Mouse (Mus musculus) hindbrain, embryonic 12.5 days (tissue): Measurements from ENCODE around the gene Frmpd4. TPM values are rescaled to one million over a fixed set of nuclear protein-coding genes. Genes with fewer than 3 reads are reported as not detected.

Experiments used
- ATAC-seq: fragments of 200-750 bp; cut with Nextera tagmentation; 2 replicates; pipeline ENCODE4 v1.8.0; 2017; ENCODE audit warnings: moderate TSS enrichment; ENCODE audit not compliant: low FRiP score
- H3K27ac ChIP-seq: fragments of 300-500 bp; sonication (generic); 2 replicates; pipeline ENCODE4 v1.5.1; 2016; ENCODE audit warnings: mild to moderate bottlenecking
- H3K27me3 ChIP-seq: fragments of 300-500 bp; sonication (generic); 2 replicates; pipeline ENCODE4 v1.6.1; 2016; ENCODE audit warnings: mild to moderate bottlenecking
- H3K36me3 ChIP-seq: fragments of 300-500 bp; sonication (generic); 2 replicates; pipeline ENCODE4 v1.6.1; 2016; ENCODE audit warnings: mild to moderate bottlenecking
- H3K4me1 ChIP-seq: fragments of 300-500 bp; sonication (generic); 2 replicates; pipeline ENCODE4 v1.6.1; 2016
- H3K4me2 ChIP-seq: fragments of 300-500 bp; sonication (generic); replicated peaks from 2 replicates; pipeline ENCODE4 v1.6.1; 2016; ENCODE audit warnings: mild to moderate bottlenecking
- H3K4me3 ChIP-seq: fragments of 300-500 bp; sonication (generic); 2 replicates; pipeline ENCODE4 v1.5.1; 2016; ENCODE audit warnings: mild to moderate bottlenecking
- H3K9ac ChIP-seq: fragments of 300-500 bp; sonication (generic); 2 replicates; pipeline ENCODE4 v1.6.1; 2016; ENCODE audit warnings: mild to moderate bottlenecking, moderate library complexity
- H3K9me3 ChIP-seq: fragments of 300-500 bp; sonication (generic); replicated peaks from 2 replicates; pipeline ENCODE4 v1.6.1; 2016; ENCODE audit warnings: mild to moderate bottlenecking
- WGBS: fragments of 180-500 bp; shearing (Covaris S2); methylation state at CpG from one replicate; pipeline ENCODE4 v1.1.7; 2016; 5-methylcytosine and 5-hydroxymethylcytosine counted together
- polyA plus RNA-seq: library from polyadenylated mRNA; unstranded; fragments of >200 nt; fragmentation: Nextera tagmentation; extraction: Ambion mirVana; gene quantifications from 2 replicates; pipeline ENCODE4 v1.2.1, GENCODE M21; 2016

The Frmpd4 gene
- polyA plus RNA-seq, 1 experiment from 2014 or later: 0.54 TPM

DNA sequence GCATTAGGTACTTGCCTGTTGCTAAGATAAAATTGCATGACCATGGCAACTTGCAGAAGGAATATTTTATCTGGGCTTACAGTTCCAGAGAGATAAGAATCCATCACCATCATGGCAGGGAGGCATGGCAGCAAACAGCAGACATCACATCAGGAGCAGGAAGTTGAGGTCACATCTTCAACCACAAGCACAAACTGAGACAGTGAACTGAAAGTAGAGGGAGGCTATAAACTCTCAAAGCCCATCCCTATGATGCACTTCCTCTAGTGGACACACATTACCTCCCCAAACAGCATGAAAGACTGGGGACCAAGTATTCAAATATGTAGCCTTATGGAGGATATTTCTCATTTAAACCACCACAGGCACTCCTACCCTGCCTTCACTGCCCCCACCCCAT is 238.8 kb downstream of the Frmpd4 start:
- no peak overlapping the region for H3K4me3 ChIP-seq
- no peak overlapping the region for H3K9ac ChIP-seq
- H3K4me1 ChIP-seq: no peaks in the 10 kb centered on the region
- H3K27me3 ChIP-seq: peaks cover 23% of the 10 kb centered on the region
- H3K4me2 ChIP-seq: no peak overlapping the region
- H3K9me3 ChIP-seq: no peaks in the 10 kb centered on the region
- H3K27ac ChIP-seq: no peak overlapping the region
- ATAC-seq: no peak
- no peaks in the 10 kb centered on the region for H3K36me3 ChIP-seq

DNA sequence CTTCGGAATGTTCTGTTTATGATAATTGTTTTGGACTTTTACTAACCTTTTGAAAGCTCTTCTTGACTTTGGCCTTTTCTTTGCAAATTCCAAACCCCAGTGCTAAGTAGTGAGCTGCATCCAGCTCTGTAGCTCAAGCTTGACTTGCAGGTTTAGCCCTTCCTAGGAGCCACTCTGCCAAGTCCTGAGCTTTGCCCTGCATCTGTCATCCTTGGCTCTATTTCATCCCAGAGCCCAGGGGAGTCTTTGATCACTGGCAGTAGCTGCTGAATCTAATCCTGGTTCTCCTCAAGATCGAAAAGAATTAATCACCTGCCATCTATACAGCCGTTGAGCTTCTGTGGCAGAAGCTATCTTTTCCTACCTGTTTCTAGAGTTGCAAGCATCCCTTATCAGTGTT is 251.9 kb downstream of the Frmpd4 start:
- Histone ChIP-seq H3K4me3 (no peak overlapping the region), H3K4me2 (no peak overlapping the region), H3K4me1 (no peaks in the 10 kb centered on the region), H3K9me3 (no peaks in the 10 kb centered on the region), H3K27me3 (peaks cover 11% of the 10 kb centered on the region), H3K27ac (no peak overlapping the region), H3K9ac (no peak overlapping the region), H3K36me3 (no peaks in the 10 kb centered on the region)
- WGBS: 94% methylated on average over 3 of the region's 3 CpGs
- ATAC-seq: no peak

DNA sequence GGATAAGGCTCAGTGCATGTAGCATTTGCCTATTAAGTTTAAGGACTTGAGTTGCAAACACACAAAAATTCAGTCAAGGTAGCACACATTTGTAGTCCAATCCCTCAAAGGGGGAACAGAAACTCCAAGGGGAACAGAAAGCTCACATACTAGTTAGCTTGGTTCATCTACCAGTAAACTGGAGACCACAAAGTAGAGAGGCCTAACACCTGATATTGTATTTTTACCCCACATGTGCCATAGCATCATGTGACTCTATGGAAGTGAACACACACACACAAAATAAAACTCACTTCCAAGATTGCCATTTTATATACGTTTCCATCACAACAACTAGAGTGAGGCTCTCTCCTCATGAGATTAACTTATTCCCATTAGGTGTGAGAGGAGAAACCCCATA is 264.9 kb downstream of the Frmpd4 start:
- Histone ChIP-seq H3K36me3 (no peaks in the 10 kb centered on the region), H3K9ac (no peak overlapping the region), H3K27me3 (peaks cover 14% of the 10 kb centered on the region), H3K27ac (no peak overlapping the region), H3K9me3 (no peaks in the 10 kb centered on the region), H3K4me1 (no peaks in the 10 kb centered on the region), H3K4me2 (no peak overlapping the region), H3K4me3 (no peak overlapping the region)
- ATAC-seq: no peak
- WGBS: 84% methylated on average over 1 of the region's 1 CpGs

DNA sequence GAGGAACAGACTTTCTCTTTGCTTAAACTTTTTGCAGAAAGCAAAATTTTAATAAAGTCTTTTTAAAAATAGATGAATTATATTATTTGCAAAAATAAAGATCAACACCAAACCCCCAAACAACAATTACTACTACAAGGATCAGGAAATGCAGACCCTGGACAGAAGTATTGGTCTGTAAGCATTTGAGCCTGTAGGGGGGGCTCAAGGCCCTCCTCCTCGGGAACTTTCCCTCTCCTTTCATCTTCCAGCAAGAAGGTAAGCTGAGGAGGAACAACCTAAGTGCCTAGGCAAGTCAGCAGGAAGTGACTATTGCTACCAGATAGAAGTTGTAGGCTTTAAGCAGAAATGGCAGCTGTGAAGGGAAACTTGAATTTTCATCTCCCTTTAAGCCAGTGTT is 266.9 kb downstream of the Frmpd4 start:
- H3K36me3 ChIP-seq: no peaks in the 10 kb centered on the region
- no peaks in the 10 kb centered on the region for H3K9me3 ChIP-seq
- no peaks in the 10 kb centered on the region for H3K4me1 ChIP-seq
- H3K4me3 ChIP-seq: no peak overlapping the region
- WGBS: 10% methylated on average over 1 of the region's 1 CpGs
- peaks cover 18% of the 10 kb centered on the region for H3K27me3 ChIP-seq
- no peak overlapping the region for H3K4me2 ChIP-seq
- ATAC-seq: no peak
- no peak overlapping the region for H3K9ac ChIP-seq
- H3K27ac ChIP-seq: no peak overlapping the region

DNA sequence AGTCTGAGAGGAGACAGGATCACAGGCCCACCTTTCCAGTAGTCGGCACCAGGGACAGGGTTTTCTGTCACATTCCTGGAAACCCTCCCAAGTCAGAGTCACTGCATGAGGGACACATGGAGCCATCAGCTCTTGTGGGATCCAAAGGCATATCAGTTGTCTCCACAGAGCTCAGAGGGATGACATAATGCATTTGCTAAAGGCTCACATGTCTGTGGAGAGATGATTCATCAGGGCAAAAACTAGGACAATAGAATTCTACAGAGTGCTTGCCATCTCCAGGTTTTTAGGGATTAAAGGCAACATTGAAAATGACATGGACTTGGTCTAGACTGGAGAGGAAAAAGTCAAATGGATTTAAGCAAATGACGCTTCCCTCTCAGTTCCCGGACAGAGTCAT is 284.5 kb downstream of the Frmpd4 start:
- Histone ChIP-seq H3K9me3 (no peaks in the 10 kb centered on the region), H3K4me2 (no peak overlapping the region), H3K4me3 (no peak overlapping the region), H3K4me1 (no peaks in the 10 kb centered on the region), H3K27me3 (peaks cover 16% of the 10 kb centered on the region), H3K27ac (no peak overlapping the region), H3K36me3 (no peaks in the 10 kb centered on the region), H3K9ac (no peak overlapping the region)
- no peak for ATAC-seq
- WGBS: 87% methylated on average over 3 of the region's 3 CpGs

DNA sequence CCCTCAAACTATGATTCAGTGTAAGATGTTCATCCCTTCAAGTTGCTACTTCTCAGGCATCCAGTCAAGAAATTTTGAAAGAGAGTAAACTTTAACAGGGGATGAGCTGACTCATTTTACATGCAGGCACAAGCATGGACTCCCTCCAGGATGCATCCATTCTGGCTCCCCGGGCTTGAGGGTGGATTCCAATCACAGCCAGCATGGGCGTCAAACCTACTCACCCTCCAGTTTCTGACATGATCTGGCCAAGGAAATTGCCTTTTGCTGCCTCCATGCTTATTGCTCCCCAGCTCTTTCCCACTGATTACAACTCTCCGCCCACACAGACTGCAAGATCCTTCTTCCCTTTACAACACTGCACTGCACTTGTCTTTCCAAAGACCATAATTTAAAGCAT is 370.0 kb downstream of the Frmpd4 start:
- H3K9ac ChIP-seq: no peak overlapping the region
- H3K36me3 ChIP-seq: no peaks in the 10 kb centered on the region
- 76% methylated on average over 3 of the region's 3 CpGs for WGBS
- ATAC-seq: no peak
- H3K27ac ChIP-seq: no peak overlapping the region
- H3K9me3 ChIP-seq: no peaks in the 10 kb centered on the region
- H3K4me3 ChIP-seq: no peak overlapping the region
- no peak overlapping the region for H3K4me2 ChIP-seq
- H3K4me1 ChIP-seq: no peaks in the 10 kb centered on the region
- H3K27me3 ChIP-seq: peaks cover 18% of the 10 kb centered on the region

DNA sequence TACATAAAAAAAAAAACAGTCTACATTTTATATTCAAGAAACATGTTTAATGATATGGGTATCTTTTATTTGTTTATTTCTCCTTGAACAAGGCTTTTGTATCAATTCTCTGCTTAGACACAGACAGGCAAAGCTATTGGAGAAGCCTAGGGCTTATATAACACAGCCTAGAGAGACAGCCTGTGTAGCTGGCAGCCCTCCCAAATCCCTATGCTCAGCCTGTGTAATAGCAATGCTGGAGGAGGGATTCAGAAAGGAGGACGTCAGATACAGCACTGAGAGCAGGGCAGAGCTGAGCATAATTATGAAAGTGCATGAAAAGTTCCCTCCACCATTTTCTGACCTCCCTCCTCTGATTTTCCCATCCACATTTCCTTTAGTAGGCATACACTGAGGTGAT is 385.1 kb downstream of the Frmpd4 start:
- Histone ChIP-seq H3K9ac (no peak overlapping the region), H3K9me3 (no peaks in the 10 kb centered on the region), H3K4me2 (no peak overlapping the region), H3K4me1 (no peaks in the 10 kb centered on the region), H3K36me3 (no peaks in the 10 kb centered on the region), H3K4me3 (no peak overlapping the region), H3K27me3 (no peaks in the 10 kb centered on the region; the same call in 1 of the 2 replicates), H3K27ac (no peak overlapping the region)
- 57% methylated on average over 1 of the region's 1 CpGs for WGBS
- ATAC-seq: no peak

DNA sequence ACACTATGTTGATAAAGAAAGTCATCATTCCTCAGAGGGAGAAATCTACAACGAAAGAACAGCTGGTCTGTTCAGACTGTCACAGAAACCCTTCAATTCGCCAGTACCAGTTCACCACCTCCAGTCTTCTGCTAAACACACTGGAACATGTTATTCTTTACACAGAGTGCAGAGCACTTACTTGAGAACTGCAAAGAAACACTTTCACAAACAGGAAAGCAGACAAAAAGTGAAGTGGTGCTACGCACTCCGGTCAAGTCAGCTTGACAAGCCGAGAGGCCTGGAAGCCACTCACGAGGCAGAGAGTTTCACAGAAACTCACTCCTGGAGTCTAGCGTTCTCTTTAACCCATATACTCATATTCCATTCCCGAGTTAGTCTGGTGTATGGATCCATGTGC is 387.5 kb downstream of the Frmpd4 start:
- H3K4me1 ChIP-seq: no peaks in the 10 kb centered on the region
- WGBS: 83% methylated on average over 8 of the region's 8 CpGs
- H3K27ac ChIP-seq: no peak overlapping the region
- no peaks in the 10 kb centered on the region; the same call in 1 of the 2 replicates for H3K27me3 ChIP-seq
- no peaks in the 10 kb centered on the region for H3K9me3 ChIP-seq
- H3K4me3 ChIP-seq: no peak overlapping the region
- no peaks in the 10 kb centered on the region for H3K36me3 ChIP-seq
- no peak for ATAC-seq
- H3K9ac ChIP-seq: no peak overlapping the region
- H3K4me2 ChIP-seq: no peak overlapping the region

DNA sequence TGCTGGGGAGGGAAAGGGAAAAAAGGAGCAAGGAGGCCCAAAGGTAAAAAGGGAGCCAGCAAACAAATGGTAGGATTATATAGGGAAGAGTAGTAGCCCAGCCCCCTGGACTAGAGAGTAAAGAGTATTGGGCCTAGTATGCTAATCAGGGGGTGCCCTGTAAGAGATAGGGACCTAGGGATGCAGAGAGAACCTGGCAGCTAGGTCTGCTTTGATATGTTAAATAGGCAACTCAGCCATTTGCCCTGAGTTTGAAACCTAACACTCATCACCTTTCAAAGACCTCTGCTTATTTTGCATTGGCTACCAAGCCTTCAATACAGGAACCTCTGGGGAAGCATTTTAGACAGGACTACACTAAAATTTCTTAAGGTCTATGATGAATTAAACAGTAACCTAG is 414.0 kb downstream of the Frmpd4 start:
- ATAC-seq: no peak
- Histone ChIP-seq H3K4me1 (no peaks in the 10 kb centered on the region), H3K9me3 (no peaks in the 10 kb centered on the region), H3K27ac (no peak overlapping the region), H3K9ac (no peak overlapping the region), H3K27me3 (peaks cover 8% of the 10 kb centered on the region), H3K4me2 (no peak overlapping the region), H3K4me3 (no peak overlapping the region), H3K36me3 (no peaks in the 10 kb centered on the region)

DNA sequence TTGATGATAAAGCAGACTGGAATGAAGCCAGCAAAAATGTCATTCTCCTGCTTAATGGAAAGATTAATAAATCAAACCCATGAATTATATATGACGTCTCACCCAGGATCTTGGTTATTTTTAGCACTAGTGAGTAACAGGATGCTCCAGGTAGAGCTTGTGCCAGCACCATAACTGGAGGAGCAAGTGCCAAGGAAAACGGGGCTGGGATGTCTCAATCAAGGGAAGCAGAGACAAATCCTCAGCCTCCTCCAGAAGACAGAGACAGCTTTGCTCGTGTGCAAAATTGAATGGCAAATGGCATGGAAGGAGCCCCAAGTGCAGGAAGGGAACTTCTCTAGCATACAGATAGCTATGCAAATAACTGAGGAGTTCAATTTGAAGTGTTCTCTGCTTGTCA is 418.2 kb downstream of the Frmpd4 start:
- Histone ChIP-seq H3K4me2 (no peak overlapping the region), H3K4me1 (no peaks in the 10 kb centered on the region), H3K36me3 (no peaks in the 10 kb centered on the region), H3K27me3 (peaks cover 5% of the 10 kb centered on the region), H3K9me3 (no peaks in the 10 kb centered on the region), H3K27ac (no peak overlapping the region), H3K4me3 (no peak overlapping the region), H3K9ac (no peak overlapping the region)
- 81% methylated on average over 3 of the region's 3 CpGs for WGBS
- no peak for ATAC-seq

DNA sequence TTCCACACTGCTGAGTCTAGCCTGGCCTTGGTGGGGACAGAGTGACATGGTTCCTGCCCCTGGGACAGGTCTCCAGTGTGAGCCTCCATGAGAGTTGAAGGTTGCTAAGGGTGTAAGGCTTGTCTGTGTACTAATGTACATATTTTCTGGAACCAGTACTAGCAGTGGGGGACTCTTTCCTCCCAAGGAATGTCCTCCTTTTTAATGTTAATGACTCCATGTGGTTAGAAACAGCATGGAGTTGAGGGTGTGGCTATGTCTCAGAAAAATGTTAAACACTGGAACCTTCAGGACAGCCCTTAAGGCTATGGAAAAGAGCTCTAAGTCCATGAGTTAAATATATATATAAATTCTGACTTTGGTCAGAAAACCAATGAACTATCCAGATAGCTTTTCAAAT is 436.0 kb downstream of the Frmpd4 start:
- no peaks in the 10 kb centered on the region for H3K9me3 ChIP-seq
- no peak overlapping the region for H3K4me2 ChIP-seq
- H3K9ac ChIP-seq: no peak overlapping the region
- no peak overlapping the region for H3K4me3 ChIP-seq
- no peak overlapping the region for H3K27ac ChIP-seq
- peaks cover 37% of the 10 kb centered on the region for H3K27me3 ChIP-seq
- ATAC-seq: no peak
- no peaks in the 10 kb centered on the region for H3K4me1 ChIP-seq
- no peaks in the 10 kb centered on the region for H3K36me3 ChIP-seq

DNA sequence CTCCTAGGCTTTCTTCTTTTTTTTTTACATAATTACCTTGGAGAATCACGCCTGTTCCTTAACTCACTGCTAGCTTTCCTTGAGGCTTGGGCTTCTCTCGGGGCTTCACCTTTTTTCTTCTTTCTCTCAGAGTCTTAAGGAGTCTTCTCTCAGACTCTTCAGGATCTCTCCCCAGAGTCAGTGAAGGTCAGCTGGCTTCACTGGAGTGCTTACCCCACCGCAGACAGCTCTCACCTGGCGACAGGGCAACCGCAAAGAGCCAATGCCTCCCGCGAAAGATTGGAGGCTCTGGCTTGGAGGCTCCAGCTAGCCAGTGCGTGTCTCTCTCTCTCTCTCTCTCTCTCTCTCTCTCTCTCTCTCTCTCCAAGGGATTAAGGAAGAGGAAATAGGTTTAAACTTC is 453.0 kb downstream of the Frmpd4 start:
- Histone ChIP-seq H3K9me3 (no peaks in the 10 kb centered on the region), H3K27ac (no peak overlapping the region), H3K4me2 (peak overlapping the region; percentile 69), H3K4me1 (no peaks in the 10 kb centered on the region), H3K27me3 (peaks cover 58% of the 10 kb centered on the region), H3K9ac (no peak overlapping the region), H3K36me3 (no peaks in the 10 kb centered on the region), H3K4me3 (peak overlapping the region; percentile 45)
- ATAC-seq: no peak
- WGBS: 17% methylated on average over 8 of the region's 8 CpGs

DNA sequence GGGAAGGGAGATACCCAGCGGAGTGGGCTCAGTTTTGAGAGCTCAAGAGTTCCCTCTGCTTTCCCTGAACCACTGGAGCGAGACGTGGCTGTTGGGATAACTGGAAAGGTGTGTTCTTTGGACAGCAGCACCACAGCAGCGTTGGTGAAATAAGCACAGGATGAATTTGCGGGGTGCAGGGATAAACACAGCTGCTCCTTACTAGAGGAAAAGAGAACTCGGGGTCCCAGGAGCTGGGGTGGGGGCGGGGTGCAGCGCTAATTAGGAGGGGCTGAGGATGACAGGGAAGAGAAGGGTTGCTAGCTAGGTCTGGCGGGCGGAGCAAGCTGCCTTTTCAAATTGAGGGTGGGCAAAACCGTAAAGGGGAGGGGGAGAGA is 453.5 kb downstream of the Frmpd4 start:
- H3K36me3 ChIP-seq: no peaks in the 10 kb centered on the region
- H3K9ac ChIP-seq: peak overlapping the region; percentile 45; the same call in 1 of the 2 replicates
- peak overlapping the region; percentile 45 for H3K4me3 ChIP-seq
- peaks cover 60% of the 10 kb centered on the region for H3K27me3 ChIP-seq
- peak; percentile 75 for ATAC-seq
- H3K4me2 ChIP-seq: peak overlapping the region; percentile 69
- H3K27ac ChIP-seq: no peak overlapping the region
- H3K9me3 ChIP-seq: no peaks in the 10 kb centered on the region
- H3K4me1 ChIP-seq: no peaks in the 10 kb centered on the region
- WGBS: 13% methylated on average over 10 of the region's 11 CpGs
